Mouse (Mus musculus): Measurements from ENCODE around the gene Sparc.

Gene Sparc

DNA sequence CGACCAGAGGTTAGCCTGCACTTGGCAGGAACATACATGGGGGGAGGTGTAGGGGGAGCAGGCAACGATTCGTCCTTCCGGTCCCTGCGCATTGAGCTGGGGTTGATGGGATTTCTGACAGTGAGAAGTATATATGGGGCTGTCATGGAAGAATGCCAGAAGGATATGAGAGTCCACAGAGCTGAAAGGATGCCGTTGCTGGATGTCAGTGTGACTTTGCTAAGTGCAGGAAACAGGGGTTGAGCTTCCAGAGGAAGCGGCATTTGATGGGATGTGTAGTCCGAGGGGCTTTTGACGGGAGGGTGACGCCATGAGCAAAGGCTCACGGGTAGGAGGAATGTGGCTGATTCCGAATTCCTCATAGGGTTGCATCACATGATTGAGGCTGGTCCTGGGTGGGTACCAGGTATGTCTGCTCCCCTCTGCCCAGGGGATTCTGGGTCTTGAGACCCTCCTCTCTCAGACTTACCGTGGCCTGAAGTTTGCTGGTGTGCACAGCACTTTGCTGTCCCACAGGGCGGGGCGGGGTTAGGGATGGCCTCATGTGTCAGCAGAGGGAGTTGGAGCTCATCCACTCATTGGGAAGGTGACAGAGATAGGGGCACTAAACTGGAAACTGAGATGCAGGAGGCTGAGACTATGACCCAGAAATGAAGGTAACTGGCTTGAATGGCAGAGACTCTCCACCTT, 64.7 kb downstream of the Sparc start:
- DNase-seq, result no peak

DNA sequence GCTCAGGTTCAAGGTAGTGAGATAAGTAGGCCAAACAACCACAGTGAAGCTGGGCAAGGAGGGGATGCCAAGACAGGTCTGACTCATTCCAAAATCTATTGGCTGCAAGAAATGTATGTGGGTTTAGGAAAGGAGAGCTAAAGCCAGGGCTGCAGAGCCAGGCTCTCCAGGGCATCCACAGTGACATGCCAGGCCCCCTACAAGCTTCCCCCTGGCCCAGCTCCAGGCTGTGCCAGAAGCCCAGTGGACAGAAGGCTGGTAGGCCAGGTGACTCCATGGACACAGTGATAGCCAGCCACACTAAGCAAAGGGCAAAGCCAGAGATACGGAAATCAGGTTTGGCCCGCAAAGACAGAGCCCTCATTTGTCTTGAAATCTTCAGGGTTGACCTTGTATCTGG, 66.1 kb downstream of the Sparc start:
- no peak for DNase-seq

Measured in thymus, adult 18-20 months (tissue).